Mouse (Mus musculus): ENCODE results near the gene Fam78b.

The Fam78b gene

GRCm38 (mm10) chr1:167102046-167102445 lies 100.8 kb downstream of the Fam78b start:
- DNase-seq = no peak

GRCm38 (mm10) chr1:167102566-167102965 lies 101.3 kb downstream of the Fam78b start:
- no peak for DNase-seq

- no peak for DNase-seq
Measured at GRCm38 (mm10) chr1:167104956-167105626, 103.9 kb downstream of the Fam78b start.

- no peak for DNase-seq
Measured at GRCm38 (mm10) chr1:167105916-167106315, 104.7 kb downstream of the Fam78b start.

GRCm38 (mm10) chr1:167108973-167109509 lies 107.8 kb downstream of the Fam78b start:
- no peak for DNase-seq

- DNase-seq = peak; percentile 9
Measured at GRCm38 (mm10) chr1:167114363-167115050, 113.3 kb downstream of the Fam78b start.

- DNase-seq = peak; percentile 10
Measured at GRCm38 (mm10) chr1:167115121-167115520, 113.9 kb downstream of the Fam78b start.

GRCm38 (mm10) chr1:167116733-167117132 lies 115.5 kb downstream of the Fam78b start:
- DNase-seq = no peak

- DNase-seq = no peak
Measured at GRCm38 (mm10) chr1:167118971-167119370, 117.8 kb downstream of the Fam78b start.

GRCm38 (mm10) chr1:167119439-167119838 lies 118.2 kb downstream of the Fam78b start:
- no peak for DNase-seq

- DNase-seq = no peak
Measured at GRCm38 (mm10) chr1:167122436-167122835, 121.2 kb downstream of the Fam78b start.

GRCm38 (mm10) chr1:167123551-167123950 lies 122.3 kb downstream of the Fam78b start:
- DNase-seq = no peak

GRCm38 (mm10) chr1:167125870-167126269 lies 124.7 kb downstream of the Fam78b start:
- DNase-seq = no peak

- no peak for DNase-seq
Measured at GRCm38 (mm10) chr1:167126292-167126691, 125.1 kb downstream of the Fam78b start.

GRCm38 (mm10) chr1:167135748-167136147 lies 134.5 kb downstream of the Fam78b start:
- no peak for DNase-seq
